Mouse (Mus musculus) thymus, postnatal 10 days (tissue): Measurements from ENCODE around the gene Brd3.

Source experiments
- DNase-seq, 2 experiments: peaks; one replicate each; pipeline ENCODE4 v3.0.0; 2021; ENCODE audit warnings: low spot score in 2 of 2

Gene Brd3

GRCm38 (mm10) chr2:27404375-27405093 is 102.9 kb downstream of the Brd3 start:
- DNase-seq, result no peak

- no peak for DNase-seq
Measured at GRCm38 (mm10) chr2:27401544-27401943, 105.9 kb downstream of the Brd3 start.

GRCm38 (mm10) chr2:27400083-27400482 is 107.4 kb downstream of the Brd3 start:
- no peak for DNase-seq

GRCm38 (mm10) chr2:27396656-27397440 is 110.6 kb downstream of the Brd3 start:
- no peak for DNase-seq
